Comparison of ENCODE assay signal across 12 mouse cellular contexts in genomic region chr12:86370611-86371383, GRCm38 (mm10). TPM values are rescaled to one million over a fixed set of nuclear protein-coding genes. Genes with fewer than 3 reads are reported as not detected.
A peak's percentile ranks its signal among the peaks of the same experiment; 100 is the strongest.
DNase-seq lines count a peak whose midpoint lies in the region; ATAC-seq and TF ChIP-seq lines count a peak whose summit lies in the region.
"Had no signal": no experiment of that assay in that cellular context is flagged by ENCODE, and none has a peak within 500 bp of the region (broad histone marks: within the 10 kb centered on the region; RNA-seq: fewer than 3 reads in every experiment).

No protein-coding gene starts in this region.

- H3K27ac ChIP-seq in midbrain, embryonic 11.5 days (ENCODE audit: low read depth, low read length) = no peak overlapping the region
- H3K27ac ChIP-seq in midbrain, embryonic 15.5 days = no peak overlapping the region
- H3K27ac ChIP-seq in kidney, adult 2 months (ENCODE audit: insufficient read depth, low read depth, low read length) = no peak overlapping the region
- no peak overlapping the region for H3K27ac ChIP-seq in midbrain, postnatal 0 days (ENCODE audit: low read depth, low read length)
- H3K27ac ChIP-seq: heart, embryonic 15.5 days had no signal

- no peaks in the 10 kb centered on the region for H3K9me3 ChIP-seq in midbrain, embryonic 11.5 days (ENCODE audit: control insufficient read depth, low read length)
- H3K9me3 ChIP-seq in midbrain, embryonic 15.5 days = no peaks in the 10 kb centered on the region
- no peaks in the 10 kb centered on the region for H3K9me3 ChIP-seq in midbrain, postnatal 0 days (ENCODE audit: low read length)
- H3K9me3 ChIP-seq: heart, embryonic 15.5 days had no signal

- WGBS in midbrain, embryonic 11.5 days = 83% methylated on average over 17 of the region's 17 CpGs
- WGBS in midbrain, embryonic 15.5 days = 75% methylated on average over 17 of the region's 17 CpGs
- WGBS in kidney, adult 2 months = 56% methylated on average over 17 of the region's 17 CpGs
- WGBS in midbrain, postnatal 0 days = 85% methylated on average over 17 of the region's 17 CpGs

- H3K9ac ChIP-seq in midbrain, embryonic 11.5 days (ENCODE audit: low read length) = no peak overlapping the region
- no peak overlapping the region for H3K9ac ChIP-seq in midbrain, embryonic 15.5 days
- no peak overlapping the region for H3K9ac ChIP-seq in midbrain, postnatal 0 days (replicated peaks; ENCODE audit: low read length, poor library complexity, severe bottlenecking)
- H3K9ac ChIP-seq: heart, embryonic 15.5 days had no signal

- peak; percentile 5 to 28 for DNase-seq in frontal cortex, adult 2 months (ENCODE audit: extremely low spot score in 1 of 2, low spot score in 1 of 2)
- no peak for DNase-seq in frontal cortex, postnatal 25 days (ENCODE audit: low spot score in 2 of 2)
- DNase-seq in midbrain, embryonic 11.5 days (ENCODE audit: low spot score, missing footprints) = peak; percentile 59
- DNase-seq in kidney, adult 2 months = peak; percentile 47
- peak; percentile 45 for DNase-seq in midbrain, postnatal 0 days (ENCODE audit: low spot score)
- no peak for DNase-seq in thymus, postnatal 36 days
- DNase-seq: gastrocnemius, postnatal 25 days; liver had no signal

- H3K4me2 ChIP-seq in midbrain, embryonic 11.5 days = no peak overlapping the region
- H3K4me2 ChIP-seq in midbrain, embryonic 15.5 days = no peak overlapping the region
- H3K4me2 ChIP-seq in midbrain, postnatal 0 days (ENCODE audit: low read depth, low read length, poor library complexity, severe bottlenecking) = no peak overlapping the region
- H3K4me2 ChIP-seq: heart, embryonic 15.5 days had no signal

- H3K4me3 ChIP-seq in midbrain, embryonic 11.5 days (ENCODE audit: low read depth, low read length) = no peak overlapping the region
- H3K4me3 ChIP-seq in midbrain, embryonic 15.5 days = no peak overlapping the region
- H3K4me3 ChIP-seq in kidney, adult 2 months (ENCODE audit: insufficient read depth, low read depth, low read length) = no peak overlapping the region
- H3K4me3 ChIP-seq in midbrain, postnatal 0 days (ENCODE audit: low read depth, low read length) = no peak overlapping the region
- H3K4me3 ChIP-seq: heart, embryonic 15.5 days had no signal

- H3K36me3 ChIP-seq in midbrain, embryonic 11.5 days (ENCODE audit: control insufficient read depth, insufficient read depth, low read length) = no peaks in the 10 kb centered on the region
- H3K36me3 ChIP-seq in midbrain, embryonic 15.5 days (replicated peaks) = no peaks in the 10 kb centered on the region
- no peaks in the 10 kb centered on the region for H3K36me3 ChIP-seq in kidney, adult 2 months (ENCODE audit: control insufficient read depth, insufficient read depth, low read length)
- no peaks in the 10 kb centered on the region for H3K36me3 ChIP-seq in midbrain, postnatal 0 days (ENCODE audit: insufficient read depth, low read length)
- H3K36me3 ChIP-seq: heart, embryonic 15.5 days had no signal

- TF ChIP-seq POLR2A in kidney, adult 2 months (IDR thresholded peaks at IDR 0.05; ENCODE audit: low read depth, low read length) = no peak

- H3K27me3 ChIP-seq in midbrain, embryonic 11.5 days (ENCODE audit: control insufficient read depth, insufficient read depth, low read length) = no peaks in the 10 kb centered on the region
- no peaks in the 10 kb centered on the region; the same call in 1 of the 2 replicates for H3K27me3 ChIP-seq in midbrain, embryonic 15.5 days (replicated peaks)
- no peaks in the 10 kb centered on the region for H3K27me3 ChIP-seq in kidney, adult 2 months (replicated peaks; ENCODE audit: control insufficient read depth, insufficient read depth, low read length)
- no peaks in the 10 kb centered on the region for H3K27me3 ChIP-seq in midbrain, postnatal 0 days (ENCODE audit: insufficient read depth, low read length)
- H3K27me3 ChIP-seq: heart, embryonic 15.5 days had no signal

- 0 out of 2 replicates have a peak, but pooled peaks have one; percentile 27 for ATAC-seq in midbrain, embryonic 11.5 days (ENCODE audit: low FRiP score)
- ATAC-seq in midbrain, embryonic 15.5 days (replicated peaks) = no peak
- no peak for ATAC-seq in midbrain, postnatal 0 days (ENCODE audit: low FRiP score)
- no peak for ATAC-seq in monocyte, adult 5-6 weeks (replicated peaks; ENCODE audit: insufficient number of reproducible peaks, low FRiP score, low TSS enrichment, poor library complexity, severe bottlenecking)
- ATAC-seq: intestine, embryonic 16.5 days had no signal

- peaks cover 7% of the 10 kb centered on the region; the same call in 1 of the 2 replicates for H3K4me1 ChIP-seq in midbrain, embryonic 11.5 days (ENCODE audit: control insufficient read depth, insufficient read depth, low read length)
- H3K4me1 ChIP-seq in midbrain, embryonic 15.5 days = peaks cover 5% of the 10 kb centered on the region; the same call in 1 of the 2 replicates
- no peaks in the 10 kb centered on the region for H3K4me1 ChIP-seq in kidney, adult 2 months (ENCODE audit: control insufficient read depth, insufficient read depth, low read length)
- no peaks in the 10 kb centered on the region for H3K4me1 ChIP-seq in midbrain, postnatal 0 days (ENCODE audit: insufficient read depth, low read length)

- TF ChIP-seq CTCF in kidney, adult 2 months (conservative IDR thresholded peaks at IDR 0.05; ENCODE audit: insufficient read depth, insufficient read length, low read depth, low read length) = no peak
- TF ChIP-seq CTCF in midbrain, postnatal 0 days (IDR thresholded peaks at IDR 0.05) = no peak

RNA-seq across cellular contexts. Expression of gene Esrrb, which starts 9.9 kb away (rescaled TPM):
- 0.90 and 0.92 TPM in 2 replicates for polyA plus RNA-seq in frontal cortex, adult 2 months (2012; rRNA removed)
- polyA plus RNA-seq in midbrain, embryonic 11.5 days (2014; fragmentation: Nextera tagmentation; extraction: Ambion mirVana) = 1.00 and 1.3 TPM in 2 replicates
- polyA plus RNA-seq in midbrain, embryonic 15.5 days (2015; fragmentation: Nextera tagmentation; extraction: Ambion mirVana) = 4.6 and 5.5 TPM in 2 replicates
- polyA plus RNA-seq in kidney, adult 2 months (2012; rRNA removed) = 16.7 and 21.5 TPM in 2 replicates
- total RNA-seq in midbrain, postnatal 0 days (2014; rRNA removed) = 10.1 and 11.6 TPM in 2 replicates
- polyA plus RNA-seq in midbrain, postnatal 0 days (2015; fragmentation: Nextera tagmentation; extraction: Ambion mirVana) = 3.3 and 4.3 TPM in 2 replicates
- total RNA-seq in monocyte, adult 5-6 weeks (2017) = not detected in 3 replicates

Comparison
In these comparisons a context has a peak if more than half of its experiments do, and no peak if none do; other contexts are left out.
1. DNase-seq: peak in frontal cortex, adult 2 months (2 of 2), midbrain, embryonic 11.5 days (single experiment), kidney, adult 2 months (single experiment) and midbrain, postnatal 0 days (single experiment); none in frontal cortex, postnatal 25 days (0 of 2) and thymus, postnatal 36 days (0 of 2).